Mouse (Mus musculus) hindbrain, postnatal 0 days (tissue): Measurements from ENCODE around the gene Tgds. TPM values are rescaled to one million over a fixed set of nuclear protein-coding genes. Genes with fewer than 3 reads are reported as not detected.

Experiments
- ATAC-seq: fragments of 200-750 bp; cut with Nextera tagmentation; 2 replicates; pipeline ENCODE4 v1.8.0; 2017; ENCODE audit warnings: mild to moderate bottlenecking, moderate TSS enrichment, moderate library complexity
- DNase-seq: peaks from one replicate; pipeline ENCODE4 v3.0.0-alpha.2; 2015; ENCODE audit warnings: low spot score
- H3K27ac ChIP-seq: fragments of 300-500 bp; sonication (generic); 2 replicates; pipeline ENCODE4 v1.5.1; 2014; ENCODE audit warnings: mild to moderate bottlenecking
- H3K27me3 ChIP-seq: fragments of 300-500 bp; sonication (generic); 2 replicates; pipeline ENCODE4 v1.6.1; 2014; ENCODE audit warnings: low read length, mixed read lengths; ENCODE audit not compliant: insufficient read depth
- H3K36me3 ChIP-seq: fragments of 300-500 bp; sonication (generic); 2 replicates; pipeline ENCODE4 v1.6.1; 2014; ENCODE audit warnings: low read length, mixed read lengths; ENCODE audit not compliant: insufficient read depth
- H3K4me1 ChIP-seq: fragments of 300-500 bp; sonication (generic); 2 replicates; pipeline ENCODE4 v1.6.1; 2014; ENCODE audit warnings: antibody characterized with exemption, low read length, mixed read lengths; ENCODE audit not compliant: insufficient read depth
- H3K4me2 ChIP-seq: fragments of 300-500 bp; sonication (generic); 2 replicates; pipeline ENCODE4 v1.6.1; 2014; ENCODE audit warnings: low read depth, mild to moderate bottlenecking, low read length, moderate library complexity, mixed read lengths
- H3K4me3 ChIP-seq: fragments of 300-500 bp; sonication (generic); 2 replicates; pipeline ENCODE4 v1.5.1; 2014; ENCODE audit warnings: low read length
- H3K9ac ChIP-seq: fragments of 300-500 bp; sonication (generic); replicated peaks from 2 replicates; pipeline ENCODE4 v1.6.1; 2014; ENCODE audit warnings: mild to moderate bottlenecking, low read length, moderate library complexity, mixed read lengths
- H3K9me3 ChIP-seq: fragments of 300-500 bp; sonication (generic); 2 replicates; pipeline ENCODE4 v1.6.1; 2016; ENCODE audit warnings: low read length, mixed read lengths
- CTCF ChIP-seq: IDR thresholded peaks from 2 replicates; pipeline ENCODE4 v1.5.1; 2016; ENCODE audit warnings: antibody characterized with exemption, control low read depth, low read depth
- WGBS: fragments of 180-500 bp; shearing (Covaris S2); extraction: QIAGEN DNeasy Blood & Tissue Kit; methylation state at CpG from one replicate; pipeline ENCODE4 v1.1.7; 2014; 5-methylcytosine and 5-hydroxymethylcytosine counted together
- polyA plus RNA-seq: library from polyadenylated mRNA; unstranded; fragments of >200 nt; fragmentation: Nextera tagmentation; extraction: Ambion mirVana; gene quantifications from 2 replicates; pipeline ENCODE4 v1.2.1, GENCODE M21; 2015
- total RNA-seq: library from RNA; depleted of rRNA; stranded (reverse); fragments of >200 nt; gene quantifications from 2 replicates; pipeline ENCODE4 v1.2.3, GENCODE M21; 2014

Tgds gene
- total and polyA plus RNA-seq, 2 experiments from 2014 or later: 8.1 to 8.8 TPM

GRCm38 (mm10) chr14:118152294-118152651 is 19.7 kb upstream of the Tgds start:
- Histone ChIP-seq H3K27ac (no peak overlapping the region), H3K9ac (no peak overlapping the region), H3K4me3 (no peak overlapping the region), H3K9me3 (no peaks in the 10 kb centered on the region), H3K4me1 (no peaks in the 10 kb centered on the region), H3K27me3 (no peaks in the 10 kb centered on the region), H3K4me2 (no peak overlapping the region), H3K36me3 (no peaks in the 10 kb centered on the region)
- DNase-seq (no peak), ATAC-seq (no peak)
- WGBS: 92% methylated on average over 8 of the region's 8 CpGs
- TF ChIP-seq CTCF: no peak

GRCm38 (mm10) chr14:118151651-118152293 is 19.2 kb upstream of the Tgds start:
- Histone ChIP-seq H3K9me3 (no peaks in the 10 kb centered on the region), H3K9ac (no peak overlapping the region), H3K4me2 (no peak overlapping the region), H3K27me3 (no peaks in the 10 kb centered on the region), H3K4me3 (no peak overlapping the region), H3K36me3 (no peaks in the 10 kb centered on the region), H3K27ac (no peak overlapping the region), H3K4me1 (no peaks in the 10 kb centered on the region)
- ATAC-seq (0 out of 2 replicates have a peak, but pooled peaks have one; percentile 56), DNase-seq (peak; percentile 62)
- TF ChIP-seq CTCF: peak; percentile 71
- WGBS: 75% methylated on average over 5 of the region's 5 CpGs

GRCm38 (mm10) chr14:118150656-118151551 is 18.3 kb upstream of the Tgds start:
- no peak for TF ChIP-seq CTCF
- WGBS: 88% methylated on average over 26 of the region's 26 CpGs
- Histone ChIP-seq H3K4me1 (no peaks in the 10 kb centered on the region), H3K27ac (no peak overlapping the region), H3K36me3 (no peaks in the 10 kb centered on the region), H3K9me3 (no peaks in the 10 kb centered on the region), H3K9ac (no peak overlapping the region), H3K4me3 (no peak overlapping the region), H3K4me2 (no peak overlapping the region), H3K27me3 (no peaks in the 10 kb centered on the region)
- ATAC-seq: no peak
- no peak for DNase-seq

- no peaks in the 10 kb centered on the region for H3K36me3 ChIP-seq
- ATAC-seq: no peak
- no peak overlapping the region for H3K4me2 ChIP-seq
- 56% methylated on average over 10 of the region's 10 CpGs for WGBS
- no peak for TF ChIP-seq CTCF
- H3K27me3 ChIP-seq: no peaks in the 10 kb centered on the region
- no peak overlapping the region for H3K9ac ChIP-seq
- H3K27ac ChIP-seq: no peak overlapping the region
- H3K4me1 ChIP-seq: no peaks in the 10 kb centered on the region
- H3K9me3 ChIP-seq: no peaks in the 10 kb centered on the region
- DNase-seq: no peak
- H3K4me3 ChIP-seq: no peak overlapping the region
These were observed 16.0 kb upstream of the Tgds start for GRCm38 (mm10) chr14:118148554-118148953.

- H3K4me1 ChIP-seq: no peaks in the 10 kb centered on the region
- TF ChIP-seq CTCF: no peak
These were observed 15.5 kb upstream of the Tgds start for GRCm38 (mm10) chr14:118148046-118148445.

GRCm38 (mm10) chr14:118142283-118142682 is 9.7 kb upstream of the Tgds start:
- WGBS: 88% methylated on average over 5 of the region's 5 CpGs
- ATAC-seq: no peak
- H3K4me2 ChIP-seq: no peak overlapping the region
- no peak overlapping the region for H3K27ac ChIP-seq
- H3K9me3 ChIP-seq: no peaks in the 10 kb centered on the region
- no peaks in the 10 kb centered on the region for H3K27me3 ChIP-seq
- no peak overlapping the region for H3K9ac ChIP-seq
- DNase-seq: no peak
- H3K4me3 ChIP-seq: no peak overlapping the region
- no peak for TF ChIP-seq CTCF
- peaks cover 6% of the 10 kb centered on the region; the same call in 1 of the 2 replicates for H3K36me3 ChIP-seq
- H3K4me1 ChIP-seq: no peaks in the 10 kb centered on the region

More at GRCm38 (mm10) chr14:118148046-118148445, 15.5 kb upstream of the Tgds start:
- ATAC-seq: no peak
- H3K4me2 ChIP-seq: no peak overlapping the region
- DNase-seq: no peak
- H3K9me3 ChIP-seq: no peaks in the 10 kb centered on the region
- 89% methylated on average over 13 of the region's 13 CpGs for WGBS
- H3K27ac ChIP-seq: no peak overlapping the region
- no peaks in the 10 kb centered on the region for H3K36me3 ChIP-seq
- H3K9ac ChIP-seq: no peak overlapping the region
- no peak overlapping the region for H3K4me3 ChIP-seq
- no peaks in the 10 kb centered on the region for H3K27me3 ChIP-seq
